Mouse (Mus musculus) megakaryocyte, embryonic 14.5 days (primary cell): ENCODE results near the gene Bmp5. TPM values are rescaled to one million over a fixed set of nuclear protein-coding genes. Genes with fewer than 3 reads are reported as not detected.

Experiments
- H3K27me3 ChIP-seq: replicated peaks from 2 replicates; pipeline ENCODE3; 2012; ENCODE audit warnings: inconsistent platforms
- H3K36me3 ChIP-seq: replicated peaks from 2 replicates; pipeline ENCODE3; 2012; ENCODE audit warnings: low read length, inconsistent platforms, mixed read lengths
- H3K4me1 ChIP-seq: 2 replicates; pipeline ENCODE4 v1.6.1; 2012; ENCODE audit warnings: inconsistent platforms
- H3K4me3 ChIP-seq: replicated peaks from 2 replicates; pipeline ENCODE3; 2012; ENCODE audit warnings: moderate library complexity, mild to moderate bottlenecking, inconsistent platforms
- H3K9me3 ChIP-seq: 2 replicates; pipeline ENCODE4 v1.6.1; 2012; ENCODE audit warnings: inconsistent platforms
- FLI1 ChIP-seq: IDR thresholded peaks from 2 replicates; pipeline ENCODE4 v1.6.1; 2012; ENCODE audit warnings: low read length, inconsistent platforms, mixed read lengths
- GATA1 ChIP-seq: IDR thresholded peaks from 3 replicates; pipeline ENCODE4 v1.6.1; 2012; ENCODE audit warnings: mixed read lengths, low read length, inconsistent platforms, borderline replicate concordance
- polyA plus RNA-seq: library from polyadenylated mRNA; stranded (reverse); fragments of >175 nt; gene quantifications from 2 replicates; pipeline ENCODE4 v1.2.3, GENCODE M21; 2012; ENCODE audit warnings: low replicate concordance; ENCODE audit not compliant: insufficient read depth

Gene Bmp5
- not detected in 2 replicates for polyA plus RNA-seq

DNA sequence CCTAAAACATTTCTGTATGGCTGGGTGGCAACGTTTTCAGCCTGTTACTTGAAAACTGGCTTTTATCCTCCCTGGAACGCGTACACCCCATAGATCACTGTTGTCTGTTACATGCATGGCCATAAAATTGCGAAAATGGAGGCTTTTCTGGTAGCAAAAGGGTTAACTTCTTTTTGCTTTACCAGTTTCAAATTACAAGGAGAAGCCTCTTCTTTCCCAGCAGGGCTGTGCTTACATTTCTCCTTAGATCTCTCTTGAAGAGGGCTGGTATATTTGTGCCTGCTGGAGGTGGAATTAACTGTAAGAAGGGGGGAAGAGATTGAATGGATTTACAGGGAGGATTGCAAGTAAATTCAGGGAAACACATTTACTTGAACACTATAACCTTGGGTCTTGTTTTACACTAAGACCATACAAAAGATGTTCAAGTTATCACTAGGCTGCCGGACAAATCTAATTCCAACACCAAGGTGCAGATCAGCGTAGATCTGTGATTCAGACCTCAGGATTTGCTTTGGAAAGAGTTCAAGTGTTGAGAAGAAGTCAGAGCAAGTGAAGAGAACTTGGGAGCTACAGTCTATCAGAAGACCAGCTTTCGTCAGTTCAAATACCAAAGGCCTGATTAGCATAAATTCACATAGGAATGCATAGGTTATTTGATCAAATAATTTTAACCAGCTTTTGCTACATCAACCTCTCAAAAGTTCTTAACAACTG is at the start of gene Bmp5:
Bmp5 (plus strand) TSS at position 236 of the 717 bp plus-strand sequence.
- TF ChIP-seq FLI1 (no peak), GATA1 (no peak)
- Histone ChIP-seq H3K4me1 (no peaks in the 10 kb centered on the region), H3K27me3 (no peaks in the 10 kb centered on the region), H3K4me3 (no peak within 1 kb of the TSS), H3K36me3 (no peaks in the 10 kb centered on the region), H3K9me3 (no peaks in the 10 kb centered on the region)

DNA sequence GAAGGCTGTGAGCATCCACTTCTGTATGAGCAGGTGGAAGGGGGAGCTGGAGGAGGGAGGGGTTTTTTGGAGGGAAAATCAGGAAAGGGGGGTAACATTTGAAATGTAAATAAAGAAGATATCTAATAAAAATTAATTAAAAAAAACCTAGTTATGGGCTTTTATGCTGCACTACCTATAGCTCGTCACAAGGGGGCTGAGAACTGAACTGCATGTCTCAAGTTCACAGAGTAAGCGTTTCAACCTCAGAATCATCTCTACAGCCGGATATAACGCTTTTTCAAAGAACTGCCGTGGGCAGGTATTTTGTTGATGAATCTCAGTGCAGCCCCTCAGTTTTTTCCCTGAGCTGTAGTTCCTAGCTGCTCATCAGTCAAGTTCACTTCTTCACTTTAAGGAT is 15.1 kb upstream of the Bmp5 start:
- no peak overlapping the region for H3K4me3 ChIP-seq
- H3K4me1 ChIP-seq, result no peaks in the 10 kb centered on the region
- no peaks in the 10 kb centered on the region for H3K36me3 ChIP-seq
- H3K9me3 ChIP-seq, result no peaks in the 10 kb centered on the region
- no peak for TF ChIP-seq FLI1
- TF ChIP-seq GATA1, result no peak
- H3K27me3 ChIP-seq, result no peaks in the 10 kb centered on the region

GRCm38 (mm10) chr9:75761567-75761966 is 13.6 kb upstream of the Bmp5 start:
- no peaks in the 10 kb centered on the region for H3K4me1 ChIP-seq
- TF ChIP-seq GATA1 (no peak), FLI1 (no peak)

GRCm38 (mm10) chr9:75762487-75762886 is 12.7 kb upstream of the Bmp5 start:
- Histone ChIP-seq H3K4me1 (no peaks in the 10 kb centered on the region), H3K4me3 (no peak overlapping the region), H3K27me3 (no peaks in the 10 kb centered on the region), H3K36me3 (no peaks in the 10 kb centered on the region), H3K9me3 (no peaks in the 10 kb centered on the region)
- TF ChIP-seq FLI1, result no peak
- no peak for TF ChIP-seq GATA1

More at GRCm38 (mm10) chr9:75761567-75761966, 13.6 kb upstream of the Bmp5 start:
- Histone ChIP-seq H3K4me3 (no peak overlapping the region), H3K36me3 (no peaks in the 10 kb centered on the region), H3K27me3 (no peaks in the 10 kb centered on the region), H3K9me3 (no peaks in the 10 kb centered on the region)

GRCm38 (mm10) chr9:75764792-75765191 is 10.4 kb upstream of the Bmp5 start:
- H3K36me3 ChIP-seq, result no peaks in the 10 kb centered on the region
- no peak overlapping the region for H3K4me3 ChIP-seq
- no peaks in the 10 kb centered on the region for H3K9me3 ChIP-seq
- TF ChIP-seq FLI1 (no peak), GATA1 (no peak)
- H3K4me1 ChIP-seq, result no peaks in the 10 kb centered on the region
- no peaks in the 10 kb centered on the region for H3K27me3 ChIP-seq

GRCm38 (mm10) chr9:75766521-75766920 is 8.6 kb upstream of the Bmp5 start:
- Histone ChIP-seq H3K4me3 (no peak overlapping the region), H3K4me1 (no peaks in the 10 kb centered on the region), H3K36me3 (no peaks in the 10 kb centered on the region), H3K27me3 (no peaks in the 10 kb centered on the region), H3K9me3 (no peaks in the 10 kb centered on the region)
- TF ChIP-seq GATA1, result no peak
- TF ChIP-seq FLI1, result no peak

DNA sequence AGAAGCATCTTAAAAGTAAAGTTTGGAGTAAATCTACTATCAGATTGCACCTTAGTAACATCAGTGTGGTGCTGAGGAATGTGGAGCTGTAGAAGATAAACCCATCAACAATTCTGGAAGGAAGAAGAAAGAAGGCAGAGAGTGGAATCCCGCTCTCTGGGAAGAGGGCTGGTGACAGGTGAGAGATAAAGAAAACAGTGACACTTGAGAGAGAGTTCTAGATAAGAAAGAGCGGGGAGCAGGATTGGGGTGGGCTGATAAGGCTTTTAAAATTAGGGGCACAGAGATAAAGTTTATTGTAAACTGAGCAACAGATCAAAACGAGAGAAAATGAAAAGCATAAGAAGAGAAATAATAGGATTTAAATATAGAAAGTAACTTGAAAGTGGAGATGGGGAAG is 6.1 kb upstream of the Bmp5 start:
- Histone ChIP-seq H3K36me3 (no peaks in the 10 kb centered on the region), H3K4me3 (no peak overlapping the region), H3K4me1 (no peaks in the 10 kb centered on the region), H3K27me3 (no peaks in the 10 kb centered on the region), H3K9me3 (no peaks in the 10 kb centered on the region)
- TF ChIP-seq FLI1, result no peak
- TF ChIP-seq GATA1, result no peak

DNA sequence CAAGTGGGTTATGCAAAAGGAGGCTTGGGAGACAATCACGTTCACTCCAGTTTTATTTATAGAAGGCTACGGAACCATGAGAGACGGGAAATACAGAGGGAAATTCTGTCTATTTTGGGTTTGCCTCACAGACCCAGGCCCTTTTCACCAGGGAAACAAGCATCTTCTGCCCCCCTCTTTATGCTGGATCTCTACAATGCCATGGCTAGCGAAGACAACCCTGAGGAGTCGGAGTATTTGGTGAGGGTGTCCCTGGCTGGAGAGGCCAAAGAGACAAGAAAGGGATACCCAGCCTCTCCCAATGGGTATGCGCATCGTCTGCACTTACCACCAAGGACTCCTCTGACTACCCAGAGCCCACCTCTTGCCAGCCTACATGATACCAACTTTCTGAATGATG is 989 bp downstream of the Bmp5 start:
- H3K4me3 ChIP-seq, result no peak overlapping the region
- H3K36me3 ChIP-seq, result no peaks in the 10 kb centered on the region
- TF ChIP-seq GATA1, result no peak
- H3K27me3 ChIP-seq, result no peaks in the 10 kb centered on the region
- H3K9me3 ChIP-seq, result no peaks in the 10 kb centered on the region
- H3K4me1 ChIP-seq, result no peaks in the 10 kb centered on the region

- Histone ChIP-seq H3K4me1 (no peaks in the 10 kb centered on the region), H3K9me3 (no peaks in the 10 kb centered on the region), H3K36me3 (no peaks in the 10 kb centered on the region), H3K4me3 (no peak overlapping the region), H3K27me3 (no peaks in the 10 kb centered on the region)
- no peak for TF ChIP-seq GATA1
- TF ChIP-seq FLI1, result no peak
Observed at GRCm38 (mm10) chr9:75778762-75779346, 3.7 kb downstream of the Bmp5 start.

DNA sequence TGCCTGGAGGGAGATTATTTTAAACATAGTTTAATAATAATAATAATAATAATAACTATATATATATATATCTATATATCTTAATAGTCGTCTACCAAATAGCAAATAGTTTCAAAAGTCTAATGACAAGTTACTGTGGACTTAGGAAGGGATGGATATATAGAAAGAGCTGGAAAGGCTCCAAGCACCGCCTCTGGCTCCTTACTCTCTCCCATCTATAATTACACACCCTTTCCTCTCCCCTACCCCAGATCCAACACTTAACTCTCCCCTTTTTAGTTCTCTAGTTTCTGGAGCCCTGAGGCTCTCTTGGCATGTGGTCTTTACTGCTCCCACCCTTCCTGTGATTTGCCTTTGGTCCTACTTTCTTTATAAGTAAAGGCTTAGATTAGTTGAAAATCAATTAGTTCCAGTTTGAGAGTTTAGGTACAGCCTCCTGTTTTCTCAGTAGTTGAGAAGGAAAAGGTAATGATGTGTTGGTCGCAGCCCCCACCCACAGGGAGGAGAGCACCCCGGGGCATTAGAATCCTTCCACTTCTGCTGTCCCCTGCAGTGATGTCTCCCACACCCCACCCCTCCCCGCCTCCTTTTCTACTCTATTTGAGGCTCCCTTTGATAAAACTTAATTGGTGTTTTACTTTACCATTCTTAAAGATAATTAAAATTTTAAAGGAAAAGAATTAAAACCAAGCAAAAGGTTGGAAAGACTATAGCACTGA is 5.6 kb downstream of the Bmp5 start:
- Histone ChIP-seq H3K9me3 (no peaks in the 10 kb centered on the region), H3K4me1 (no peaks in the 10 kb centered on the region), H3K36me3 (no peaks in the 10 kb centered on the region), H3K4me3 (no peak overlapping the region), H3K27me3 (no peaks in the 10 kb centered on the region)
- no peak for TF ChIP-seq FLI1
- no peak for TF ChIP-seq GATA1
